Mouse (Mus musculus) megakaryocyte, embryonic 14.5 days (primary cell): ENCODE measurements at regions not wholly inside any gene's neighbourhood (a gene's known extent, or its start where the extent isn't known, plus 50 kb on each side); places are given as distances from the start of the nearest gene placed in this dataset.

ENCODE experiments used
- FLI1 ChIP-seq: IDR thresholded peaks from 2 replicates; pipeline ENCODE4 v1.6.1; 2012; ENCODE audit warnings: low read length, inconsistent platforms, mixed read lengths
- GATA1 ChIP-seq: IDR thresholded peaks from 3 replicates; pipeline ENCODE4 v1.6.1; 2012; ENCODE audit warnings: mixed read lengths, low read length, inconsistent platforms, borderline replicate concordance

- TF ChIP-seq GATA1 (no peak), FLI1 (no peak)
These were observed 1471.3 kb upstream of the Lrrc6 start for GRCm38 (mm10) chr15:67971998-67972397.
